Mouse (Mus musculus) megakaryocyte, embryonic 14.5 days (primary cell): Measurements from ENCODE around the gene Gab1. TPM values are rescaled to one million over a fixed set of nuclear protein-coding genes. Genes with fewer than 3 reads are reported as not detected.
A peak's percentile ranks its signal among the peaks of the same experiment; 100 is the strongest.
"Not testable (repeated sequence)": the region's sequence is repeated elsewhere in the genome, so short reads cannot be mapped to it uniquely, and the experiment has no call there.

Experiments
- H3K27me3 ChIP-seq: replicated peaks from 2 replicates; pipeline ENCODE3; 2012; ENCODE audit warnings: inconsistent platforms
- H3K36me3 ChIP-seq: replicated peaks from 2 replicates; pipeline ENCODE3; 2012; ENCODE audit warnings: low read length, inconsistent platforms, mixed read lengths
- H3K4me1 ChIP-seq: 2 replicates; pipeline ENCODE4 v1.6.1; 2012; ENCODE audit warnings: inconsistent platforms
- H3K4me3 ChIP-seq: replicated peaks from 2 replicates; pipeline ENCODE3; 2012; ENCODE audit warnings: moderate library complexity, mild to moderate bottlenecking, inconsistent platforms
- H3K9me3 ChIP-seq: 2 replicates; pipeline ENCODE4 v1.6.1; 2012; ENCODE audit warnings: inconsistent platforms
- FLI1 ChIP-seq: IDR thresholded peaks from 2 replicates; pipeline ENCODE4 v1.6.1; 2012; ENCODE audit warnings: low read length, inconsistent platforms, mixed read lengths
- GATA1 ChIP-seq: IDR thresholded peaks from 3 replicates; pipeline ENCODE4 v1.6.1; 2012; ENCODE audit warnings: mixed read lengths, low read length, inconsistent platforms, borderline replicate concordance
- polyA plus RNA-seq: library from polyadenylated mRNA; stranded (reverse); fragments of >175 nt; gene quantifications from 2 replicates; pipeline ENCODE4 v1.2.3, GENCODE M21; 2012; ENCODE audit warnings: low replicate concordance; ENCODE audit not compliant: insufficient read depth

The Gab1 gene
- polyA plus RNA-seq, 1 experiment = 3.2 TPM

DNA sequence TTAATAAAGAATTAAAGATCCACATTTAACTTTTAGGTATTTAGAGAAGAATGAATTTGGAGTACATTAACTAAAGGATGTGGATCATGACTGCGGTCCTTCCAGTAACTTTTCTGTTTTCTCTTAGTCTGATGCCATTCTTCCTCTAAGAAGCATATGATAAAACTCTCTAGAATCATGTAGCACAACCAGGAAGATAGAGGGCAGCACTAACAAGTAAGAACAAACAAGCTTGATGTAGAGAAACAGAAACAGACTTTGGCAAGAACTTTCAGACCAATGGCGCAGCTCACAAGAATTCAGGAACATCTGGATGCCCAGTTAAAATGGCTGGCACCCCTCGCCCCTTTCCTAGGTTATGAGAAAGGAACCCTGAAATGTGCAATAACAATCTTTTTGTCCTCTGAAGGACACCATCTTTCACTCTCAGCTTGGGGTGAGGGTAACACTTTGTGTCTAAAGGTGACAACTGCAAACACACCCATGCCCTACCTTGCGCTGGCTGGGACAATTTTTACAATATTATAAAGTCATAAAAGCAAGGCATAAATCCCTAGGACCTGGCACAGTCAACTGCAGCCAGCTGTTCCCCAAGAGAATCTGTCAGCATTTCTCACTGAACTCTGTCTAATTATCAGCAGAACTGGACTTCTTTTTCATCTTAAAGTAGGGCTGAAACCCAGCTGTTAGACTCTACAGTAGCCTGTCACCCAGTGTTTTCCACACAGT is 107.4 kb downstream of the Gab1 start:
- H3K4me3 ChIP-seq = no peak overlapping the region
- no peaks in the 10 kb centered on the region for H3K36me3 ChIP-seq
- peaks cover 13% of the 10 kb centered on the region; the same call in 1 of the 2 replicates for H3K4me1 ChIP-seq
- no peak for TF ChIP-seq FLI1
- TF ChIP-seq GATA1 = no peak
- H3K27me3 ChIP-seq = no peaks in the 10 kb centered on the region
- H3K9me3 ChIP-seq = no peaks in the 10 kb centered on the region

DNA sequence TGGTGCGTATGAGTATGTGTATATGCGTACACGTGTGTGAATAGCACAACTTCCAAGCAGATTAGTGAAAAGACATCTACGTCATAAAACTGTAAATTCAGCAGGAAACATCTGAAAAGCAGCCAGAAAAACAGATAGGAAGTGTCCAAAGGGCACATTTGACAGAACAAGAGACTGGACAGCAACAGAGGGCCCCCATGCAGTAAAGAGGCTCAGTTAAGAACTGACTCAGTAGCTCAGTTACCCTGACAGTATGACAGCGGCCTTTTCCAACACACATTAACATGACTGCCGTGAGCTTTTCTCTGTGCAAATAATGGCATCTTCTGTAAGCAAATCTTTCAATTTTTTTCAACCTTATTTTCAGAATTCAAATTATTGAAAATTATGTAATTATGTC is 111.9 kb downstream of the Gab1 start:
- no peaks in the 10 kb centered on the region for H3K9me3 ChIP-seq
- peaks cover 14% of the 10 kb centered on the region for H3K36me3 ChIP-seq
- peaks cover 8% of the 10 kb centered on the region; the same call in 1 of the 2 replicates for H3K4me1 ChIP-seq
- H3K4me3 ChIP-seq = no peak overlapping the region
- no peak for TF ChIP-seq FLI1
- no peak for TF ChIP-seq GATA1
- no peaks in the 10 kb centered on the region for H3K27me3 ChIP-seq

DNA sequence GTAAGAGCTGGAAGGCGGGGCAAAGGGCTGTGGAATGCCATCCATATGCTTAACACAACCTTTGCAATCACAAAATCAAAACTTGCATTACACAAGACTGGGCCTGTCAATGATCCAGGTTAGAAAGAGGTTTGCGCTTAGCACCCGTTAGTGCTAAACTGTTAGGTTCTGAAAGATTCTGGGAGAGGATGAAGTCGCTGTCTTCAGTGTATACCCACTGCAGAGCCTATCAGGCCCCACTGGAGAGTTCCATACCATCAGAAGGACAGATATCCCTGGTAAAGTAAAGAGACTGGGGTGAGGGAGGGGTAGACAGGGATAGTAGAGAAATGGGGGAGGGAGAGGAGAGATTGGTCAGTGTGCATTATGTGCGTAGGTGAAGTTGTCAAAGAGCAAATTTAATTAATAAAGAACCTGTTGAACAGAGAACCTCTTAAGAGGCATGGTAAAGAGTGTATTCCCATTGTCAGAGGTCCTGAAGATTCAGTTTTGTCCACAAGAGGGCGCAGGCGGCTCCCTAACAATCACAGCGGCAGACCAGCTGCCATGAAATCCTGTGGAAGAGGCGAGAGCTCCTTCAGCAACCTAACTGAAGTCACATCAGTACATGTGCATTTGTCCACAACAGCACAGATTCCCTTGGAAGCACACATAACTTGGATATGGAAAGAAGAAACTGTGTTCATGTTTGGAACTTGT is 127.2 kb downstream of the Gab1 start:
- Histone ChIP-seq H3K4me1 (peaks cover 8% of the 10 kb centered on the region), H3K36me3 (no peaks in the 10 kb centered on the region), H3K9me3 (no peaks in the 10 kb centered on the region), H3K27me3 (no peaks in the 10 kb centered on the region), H3K4me3 (no peak overlapping the region)
- TF ChIP-seq FLI1 = no peak
- TF ChIP-seq GATA1 = no peak

DNA sequence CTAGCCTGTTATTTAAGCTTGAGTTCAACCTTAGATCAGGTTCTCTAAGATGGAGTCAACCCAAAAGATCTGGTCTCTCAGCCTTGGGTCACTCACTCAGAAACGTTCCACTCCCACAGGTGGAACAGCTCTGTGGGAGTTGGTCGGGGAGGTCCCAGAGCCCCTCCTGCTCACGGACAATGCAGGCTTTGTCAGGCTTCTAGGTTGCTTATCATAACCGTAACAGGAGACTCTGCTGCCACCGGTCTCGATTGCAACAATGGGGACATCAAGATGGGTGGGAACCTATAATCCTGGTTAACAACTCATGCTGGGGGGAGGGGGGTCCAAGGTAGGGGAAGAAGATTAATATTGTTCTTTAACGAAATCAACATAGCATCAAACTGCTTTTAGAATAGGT is 127.9 kb downstream of the Gab1 start:
- Histone ChIP-seq H3K4me1 (peaks cover 8% of the 10 kb centered on the region), H3K27me3 (no peaks in the 10 kb centered on the region), H3K4me3 (no peak overlapping the region), H3K36me3 (no peaks in the 10 kb centered on the region), H3K9me3 (no peaks in the 10 kb centered on the region)
- no peak for TF ChIP-seq GATA1
- TF ChIP-seq FLI1 = no peak

DNA sequence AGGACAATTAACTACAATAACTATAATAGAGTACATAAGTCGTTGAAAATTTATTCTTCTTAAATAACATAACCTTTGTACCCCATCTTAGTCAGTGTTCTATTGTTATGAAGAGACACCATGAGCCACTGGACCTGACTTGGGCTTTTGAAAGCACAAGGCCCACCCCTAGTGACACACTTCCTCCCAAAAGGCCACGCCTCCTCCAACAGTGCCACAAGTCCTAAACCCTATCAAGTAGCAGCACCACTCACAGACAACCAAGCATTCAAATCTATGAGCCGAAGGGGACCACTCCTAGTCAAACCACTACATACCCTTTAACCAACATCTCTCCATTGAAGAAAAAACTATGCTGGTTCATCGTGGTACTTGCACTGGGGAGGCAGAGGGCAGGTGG is 131.2 kb downstream of the Gab1 start:
- no peak for TF ChIP-seq FLI1
- TF ChIP-seq GATA1 = no peak
- Histone ChIP-seq H3K36me3 (no peaks in the 10 kb centered on the region), H3K27me3 (no peaks in the 10 kb centered on the region), H3K4me3 (no peak overlapping the region), H3K9me3 (no peaks in the 10 kb centered on the region), H3K4me1 (peaks cover 11% of the 10 kb centered on the region)

DNA sequence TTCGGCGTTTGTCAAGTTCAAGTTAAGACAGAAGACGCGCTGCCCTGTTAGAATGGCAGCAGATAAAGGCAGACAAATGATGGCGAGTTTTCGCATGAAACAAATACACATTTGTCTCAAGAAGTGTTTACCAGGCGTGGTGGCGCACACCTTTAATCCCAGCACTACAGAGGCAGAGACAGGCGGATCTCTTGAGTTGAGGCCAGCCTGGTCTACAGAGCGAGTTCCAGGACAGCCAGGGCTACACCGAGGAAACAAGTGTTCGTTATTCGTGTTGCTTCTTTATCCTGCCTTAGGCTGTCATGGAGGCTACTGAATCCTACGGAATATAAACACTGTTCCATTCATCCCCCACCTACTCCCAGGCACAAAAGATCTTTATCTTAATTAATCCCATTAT is 140.4 kb downstream of the Gab1 start:
- no peak for TF ChIP-seq FLI1
- TF ChIP-seq GATA1 = no peak
- H3K9me3 ChIP-seq = no peaks in the 10 kb centered on the region
- H3K4me3 ChIP-seq = peak overlapping the region; percentile 91
- peaks cover 14% of the 10 kb centered on the region for H3K36me3 ChIP-seq
- no peaks in the 10 kb centered on the region for H3K27me3 ChIP-seq
- peaks cover 38% of the 10 kb centered on the region for H3K4me1 ChIP-seq

DNA sequence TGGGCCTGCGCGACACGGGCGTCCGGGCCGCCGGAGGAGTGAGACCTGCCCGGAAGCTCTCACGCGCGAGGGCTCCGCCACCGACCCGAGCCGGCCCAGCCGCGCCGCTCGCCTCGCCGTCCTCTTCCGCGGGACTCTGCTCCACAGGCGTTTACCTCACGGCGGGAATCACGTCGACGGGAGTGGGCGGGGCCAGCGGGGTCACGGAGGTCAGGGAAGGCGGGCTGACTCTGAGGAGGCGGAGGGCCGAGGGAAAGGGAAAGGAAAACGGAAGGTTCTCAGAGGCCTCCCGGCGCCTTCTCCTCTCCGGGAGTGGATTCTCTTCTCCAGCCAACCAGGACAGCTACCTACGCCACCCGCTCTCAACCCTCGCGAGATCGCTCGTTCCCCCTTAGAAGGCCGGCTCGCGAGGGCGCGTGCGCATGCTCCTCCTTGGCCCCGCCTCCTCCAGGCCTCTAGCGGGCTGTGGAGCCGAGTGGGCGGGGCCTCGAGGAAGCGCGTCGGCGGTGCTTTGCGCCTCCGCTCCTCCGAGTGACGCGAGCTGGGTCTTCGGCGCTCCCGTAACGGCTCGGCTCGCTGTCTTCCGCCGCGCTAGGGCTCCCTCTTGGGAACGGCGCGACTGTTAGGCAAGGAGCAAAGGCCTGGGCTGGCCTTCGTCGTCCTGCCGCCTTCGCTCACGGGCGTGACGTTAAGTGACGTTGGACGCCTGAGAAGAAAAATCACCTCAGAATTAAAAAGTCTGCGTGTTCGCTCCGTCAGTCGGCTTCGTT is 141.0 kb downstream of the Gab1 start, which contains the start of gene Smarca5:
Gene Smarca5, minus strand, starts transcription at position 343 of the 770 bp plus-strand sequence.
- H3K9me3 ChIP-seq, H3K27me3 ChIP-seq: not testable (repeated sequence)
- H3K4me1 ChIP-seq = peaks cover 38% of the 10 kb centered on the region
- peak within 1 kb of the TSS; percentile 100 for H3K4me3 ChIP-seq
- H3K36me3 ChIP-seq = peaks cover 19% of the 10 kb centered on the region

DNA sequence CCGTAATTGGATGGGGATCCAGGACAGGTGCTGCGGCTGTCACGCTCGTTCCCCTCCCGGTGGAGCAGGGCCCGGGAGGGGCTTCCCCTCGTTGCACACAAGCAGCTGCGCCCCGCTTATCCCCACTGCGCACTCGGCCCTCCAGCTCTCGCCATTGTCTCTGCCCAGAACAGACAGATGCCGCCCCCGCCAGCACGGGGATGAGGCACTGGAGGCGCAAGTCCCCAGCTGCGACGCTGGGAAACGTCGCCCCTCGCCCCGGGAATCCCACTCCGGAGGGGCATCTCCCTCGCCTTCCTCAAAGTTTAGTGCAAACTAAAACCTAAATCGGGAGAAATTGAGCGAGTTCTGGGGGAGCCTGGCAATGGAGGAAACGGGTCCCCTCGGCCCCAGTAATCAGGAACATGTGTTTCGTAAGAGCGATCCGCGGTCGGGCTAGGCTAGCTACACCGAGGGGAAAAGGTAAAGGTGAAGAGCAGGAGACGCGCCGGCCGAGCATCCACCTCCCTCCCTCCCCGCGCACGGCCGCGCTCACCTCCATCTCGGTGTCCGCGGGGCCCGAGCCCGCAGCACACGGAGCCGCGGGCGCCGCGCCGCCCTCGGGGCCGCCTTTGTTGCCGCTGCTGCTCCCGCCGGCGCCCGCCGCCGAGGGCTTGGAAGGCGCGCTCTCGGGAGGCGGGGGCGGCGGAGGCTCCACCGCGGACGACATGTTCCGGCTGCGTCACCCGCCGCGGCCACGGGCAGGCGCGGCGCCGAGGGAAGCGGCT is 141.7 kb downstream of the Gab1 start:
- H3K9me3 ChIP-seq = no peaks in the 10 kb centered on the region
- H3K4me1 ChIP-seq = peaks cover 32% of the 10 kb centered on the region
- H3K36me3 ChIP-seq = peaks cover 25% of the 10 kb centered on the region
- H3K4me3 ChIP-seq = peak overlapping the region; percentile 100
- TF ChIP-seq GATA1 (no peak), FLI1 (no peak)
- no peaks in the 10 kb centered on the region for H3K27me3 ChIP-seq

DNA sequence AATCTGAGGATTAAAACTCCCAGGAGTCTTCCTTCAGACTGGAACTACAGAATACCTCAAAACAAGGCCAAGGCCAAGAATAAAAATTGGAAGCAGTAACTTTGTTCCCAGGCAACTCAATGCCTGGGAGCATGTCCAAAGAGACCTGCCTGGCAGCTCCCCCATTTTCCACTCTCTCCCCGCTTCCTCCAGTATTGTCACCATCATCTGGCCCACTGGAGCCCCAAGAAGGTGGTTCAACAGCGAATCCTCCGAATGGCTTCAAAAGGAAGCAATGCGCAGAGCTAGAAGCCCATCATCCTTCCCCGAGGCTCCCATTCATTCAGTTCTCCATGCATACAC is 142.3 kb downstream of the Gab1 start:
- H3K9me3 ChIP-seq = no peaks in the 10 kb centered on the region
- H3K36me3 ChIP-seq = peaks cover 31% of the 10 kb centered on the region
- peak overlapping the region; percentile 100 for H3K4me3 ChIP-seq
- H3K4me1 ChIP-seq = peaks cover 26% of the 10 kb centered on the region
- H3K27me3 ChIP-seq = no peaks in the 10 kb centered on the region
- TF ChIP-seq FLI1 (no peak), GATA1 (no peak)

DNA sequence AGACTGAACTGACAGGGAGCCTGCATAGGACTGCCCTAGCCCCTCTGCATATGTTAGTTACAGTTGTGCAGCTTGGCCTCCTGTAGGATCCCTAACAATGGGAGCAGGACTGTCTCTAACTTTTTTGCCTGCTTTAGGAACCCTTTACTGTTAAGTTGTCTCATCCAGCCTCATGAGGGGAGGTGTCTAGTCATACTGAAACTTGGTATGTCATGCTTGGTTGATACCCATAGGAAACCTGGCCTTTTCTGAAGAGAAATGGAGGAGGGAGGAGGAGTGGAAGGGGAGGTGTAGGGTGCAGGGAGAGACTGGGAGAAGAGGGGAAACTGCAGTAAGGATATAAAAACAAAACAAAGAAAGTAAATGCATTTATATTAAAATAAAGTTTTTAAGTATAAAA is 148.0 kb downstream of the Gab1 start:
- TF ChIP-seq GATA1 (no peak), FLI1 (no peak)
- H3K27me3 ChIP-seq = no peaks in the 10 kb centered on the region
- H3K4me1 ChIP-seq = peaks cover 21% of the 10 kb centered on the region
- peaks cover 81% of the 10 kb centered on the region for H3K36me3 ChIP-seq
- H3K4me3 ChIP-seq = peak overlapping the region; percentile 83
- no peaks in the 10 kb centered on the region for H3K9me3 ChIP-seq
